Mouse (Mus musculus) midbrain, embryonic 12.5 days (tissue): ENCODE results near the gene Bloc1s4. TPM values are rescaled to one million over a fixed set of nuclear protein-coding genes. Genes with fewer than 3 reads are reported as not detected.
A peak's percentile ranks its signal among the peaks of the same experiment; 100 is the strongest.

Experiments used
- ATAC-seq: fragments of 200-750 bp; cut with Nextera tagmentation; 2 replicates; pipeline ENCODE4 v1.8.0; 2017; ENCODE audit warnings: low read depth, moderate TSS enrichment, moderate library complexity; ENCODE audit not compliant: low FRiP score
- H3K27ac ChIP-seq: fragments of 300-500 bp; sonication (generic); replicated peaks from 2 replicates; pipeline ENCODE4 v1.5.1; 2016; ENCODE audit warnings: mild to moderate bottlenecking
- H3K27me3 ChIP-seq: fragments of 300-500 bp; sonication (generic); 2 replicates; pipeline ENCODE4 v1.6.1; 2016; ENCODE audit warnings: mild to moderate bottlenecking
- H3K36me3 ChIP-seq: fragments of 300-500 bp; sonication (generic); 2 replicates; pipeline ENCODE4 v1.6.1; 2016
- H3K4me1 ChIP-seq: fragments of 300-500 bp; sonication (generic); 2 replicates; pipeline ENCODE4 v1.6.1; 2016
- H3K4me2 ChIP-seq: fragments of 300-500 bp; sonication (generic); replicated peaks from 2 replicates; pipeline ENCODE4 v1.6.1; 2016; ENCODE audit warnings: mild to moderate bottlenecking, moderate library complexity
- H3K4me3 ChIP-seq: fragments of 300-500 bp; sonication (generic); 2 replicates; pipeline ENCODE4 v1.5.1; 2016; ENCODE audit warnings: mild to moderate bottlenecking
- H3K9ac ChIP-seq: fragments of 300-500 bp; sonication (generic); replicated peaks from 2 replicates; pipeline ENCODE4 v1.6.1; 2016; ENCODE audit warnings: mild to moderate bottlenecking, moderate library complexity
- H3K9me3 ChIP-seq: fragments of 300-500 bp; sonication (generic); 2 replicates; pipeline ENCODE4 v1.6.1; 2016; ENCODE audit warnings: mild to moderate bottlenecking
- WGBS: fragments of 180-500 bp; shearing (Covaris S2); methylation state at CpG from one replicate; pipeline ENCODE4 v1.1.7; 2016; 5-methylcytosine and 5-hydroxymethylcytosine counted together
- polyA plus RNA-seq: library from polyadenylated mRNA; unstranded; fragments of >200 nt; fragmentation: Nextera tagmentation; extraction: Ambion mirVana; gene quantifications from 2 replicates; pipeline ENCODE4 v1.2.1, GENCODE M21; 2016

The Bloc1s4 gene
- polyA plus RNA-seq, 1 experiment from 2014 or later, result 29.1 TPM

- peak overlapping the region; percentile 20 for H3K4me3 ChIP-seq
- no peaks in the 10 kb centered on the region for H3K36me3 ChIP-seq
- H3K9ac ChIP-seq, result peak overlapping the region; percentile 46
- peak overlapping the region; percentile 49 for H3K4me2 ChIP-seq
- WGBS, result 7% methylated on average over 31 of the region's 31 CpGs
- no peak overlapping the region for H3K27ac ChIP-seq
- ATAC-seq, result peak; percentile 63; the same call in 1 of the 2 replicates
- peaks cover 17% of the 10 kb centered on the region for H3K4me1 ChIP-seq
- peaks cover 9% of the 10 kb centered on the region for H3K27me3 ChIP-seq
- no peaks in the 10 kb centered on the region for H3K9me3 ChIP-seq
Observed at GRCm38 (mm10) chr5:36712553-36713534, 35.6 kb downstream of the Bloc1s4 start.

- Histone ChIP-seq H3K27me3 (peaks cover 9% of the 10 kb centered on the region), H3K4me2 (no peak overlapping the region), H3K9ac (no peak overlapping the region), H3K4me1 (peaks cover 17% of the 10 kb centered on the region), H3K9me3 (no peaks in the 10 kb centered on the region), H3K36me3 (no peaks in the 10 kb centered on the region), H3K27ac (no peak overlapping the region), H3K4me3 (no peak overlapping the region)
- ATAC-seq, result no peak
- WGBS, result 56% methylated on average over 5 of the region's 5 CpGs
Observed at GRCm38 (mm10) chr5:36711863-36712262, 36.6 kb downstream of the Bloc1s4 start.

DNA sequence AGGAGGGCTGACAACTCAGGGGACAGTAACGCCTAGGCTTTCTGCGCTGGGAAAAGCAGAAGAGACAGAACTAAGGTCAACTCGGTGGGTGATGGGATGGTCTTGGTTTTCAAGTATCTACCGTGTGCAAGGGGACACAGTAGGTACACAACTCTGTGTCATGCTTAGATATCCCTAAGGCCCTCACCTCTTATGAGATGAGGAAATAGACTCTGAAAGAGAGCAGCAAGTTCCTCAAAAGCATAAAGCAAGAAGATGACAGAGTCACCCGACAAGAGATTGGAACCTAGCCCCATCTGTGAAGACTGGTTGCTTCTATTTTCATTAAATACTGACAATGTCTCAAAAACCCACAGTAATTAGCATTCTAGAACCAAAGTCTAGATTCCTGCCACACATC, 42.7 kb downstream of the Bloc1s4 start:
- Histone ChIP-seq H3K4me2 (no peak overlapping the region), H3K36me3 (no peaks in the 10 kb centered on the region), H3K27me3 (no peaks in the 10 kb centered on the region; the same call in 1 of the 2 replicates), H3K27ac (no peak overlapping the region), H3K4me1 (no peaks in the 10 kb centered on the region), H3K9me3 (no peaks in the 10 kb centered on the region), H3K4me3 (no peak overlapping the region), H3K9ac (no peak overlapping the region)
- ATAC-seq, result no peak
- 80% methylated on average over 5 of the region's 5 CpGs for WGBS

- Histone ChIP-seq H3K4me2 (no peak overlapping the region), H3K36me3 (no peaks in the 10 kb centered on the region), H3K27ac (no peak overlapping the region), H3K9me3 (no peaks in the 10 kb centered on the region), H3K9ac (no peak overlapping the region), H3K4me1 (no peaks in the 10 kb centered on the region), H3K27me3 (no peaks in the 10 kb centered on the region; the same call in 1 of the 2 replicates), H3K4me3 (no peak overlapping the region)
- 87% methylated on average over 5 of the region's 5 CpGs for WGBS
- no peak for ATAC-seq
Observed at GRCm38 (mm10) chr5:36705390-36705789, 43.1 kb downstream of the Bloc1s4 start.

DNA sequence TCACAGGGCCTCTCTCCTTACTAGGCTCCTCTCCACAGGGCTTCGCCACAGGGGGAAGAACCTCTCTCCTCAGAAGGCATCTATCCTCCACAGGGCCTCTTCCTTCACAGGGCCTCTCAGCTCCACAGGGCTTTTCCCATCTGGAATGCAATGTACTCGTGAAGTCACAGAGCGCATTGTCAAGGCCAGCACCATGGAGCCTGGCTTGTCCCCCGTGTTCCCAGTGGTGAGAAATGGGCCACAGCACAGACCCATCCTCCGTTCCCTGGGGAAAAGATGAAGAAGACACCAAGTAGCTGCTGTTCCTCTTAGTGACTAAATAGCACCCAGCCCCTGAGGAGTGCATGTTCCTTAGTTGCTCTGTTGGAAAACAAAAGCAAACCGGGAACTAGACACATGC, 43.8 kb downstream of the Bloc1s4 start:
- Histone ChIP-seq H3K4me1 (no peaks in the 10 kb centered on the region), H3K9ac (no peak overlapping the region), H3K4me3 (no peak overlapping the region), H3K27me3 (peaks cover 3% of the 10 kb centered on the region; the same call in 1 of the 2 replicates), H3K27ac (no peak overlapping the region), H3K9me3 (no peaks in the 10 kb centered on the region), H3K4me2 (no peak overlapping the region), H3K36me3 (no peaks in the 10 kb centered on the region)
- WGBS, result 82% methylated on average over 6 of the region's 6 CpGs
- no peak for ATAC-seq

- no peak overlapping the region for H3K9ac ChIP-seq
- 83% methylated on average over 6 of the region's 6 CpGs for WGBS
- H3K27me3 ChIP-seq, result 0 out of 2 replicates have a peak, but pooled peaks cover 5% of the 10 kb centered on the region
- H3K9me3 ChIP-seq, result no peaks in the 10 kb centered on the region
- H3K4me3 ChIP-seq, result no peak overlapping the region
- H3K36me3 ChIP-seq, result no peaks in the 10 kb centered on the region
- no peak overlapping the region for H3K4me2 ChIP-seq
- H3K27ac ChIP-seq, result no peak overlapping the region
- ATAC-seq, result no peak
- H3K4me1 ChIP-seq, result 0 out of 2 replicates have a peak, but pooled peaks cover 4% of the 10 kb centered on the region
Observed at GRCm38 (mm10) chr5:36700939-36701620, 47.4 kb downstream of the Bloc1s4 start.

GRCm38 (mm10) chr5:36698689-36699088, 49.8 kb downstream of the Bloc1s4 start:
- Histone ChIP-seq H3K27ac (no peak overlapping the region), H3K27me3 (0 out of 2 replicates have a peak, but pooled peaks cover 5% of the 10 kb centered on the region), H3K36me3 (no peaks in the 10 kb centered on the region), H3K4me1 (peaks cover 10% of the 10 kb centered on the region), H3K9ac (no peak overlapping the region), H3K4me2 (no peak overlapping the region), H3K9me3 (no peaks in the 10 kb centered on the region), H3K4me3 (no peak overlapping the region)
- ATAC-seq, result no peak
- 73% methylated on average over 5 of the region's 5 CpGs for WGBS

DNA sequence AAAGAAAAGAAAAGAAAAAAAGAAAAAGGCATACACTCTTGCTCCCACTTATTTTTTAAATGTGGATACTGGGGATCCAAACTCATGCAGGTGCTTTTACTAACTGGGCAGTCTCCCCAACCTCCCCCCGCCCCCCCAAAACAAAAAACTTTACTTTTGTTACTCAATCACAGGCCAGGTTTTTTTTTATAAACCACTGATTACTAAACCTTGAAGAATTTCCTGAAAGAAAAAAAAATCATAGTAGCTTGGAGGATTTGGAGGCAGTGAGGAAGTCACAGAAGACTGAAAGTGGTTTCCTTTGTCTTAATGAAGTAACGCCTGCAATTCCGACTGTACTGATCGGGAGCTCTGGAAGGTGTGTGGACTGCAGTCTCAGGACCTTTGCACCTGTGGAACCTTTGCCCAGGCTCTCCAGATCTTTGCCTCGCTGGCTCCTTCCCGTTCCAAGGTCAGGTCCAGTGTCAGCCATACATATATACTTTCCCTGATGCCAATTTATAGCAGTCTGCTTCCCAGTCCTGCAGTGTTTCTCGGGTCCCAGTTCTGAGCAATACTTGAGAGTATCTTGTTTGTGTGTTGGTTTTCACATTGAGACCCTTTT, 50.3 kb downstream of the Bloc1s4 start:
- Histone ChIP-seq H3K9ac (no peak overlapping the region), H3K4me2 (no peak overlapping the region), H3K9me3 (no peaks in the 10 kb centered on the region), H3K36me3 (no peaks in the 10 kb centered on the region), H3K27ac (no peak overlapping the region), H3K4me3 (no peak overlapping the region), H3K27me3 (0 out of 2 replicates have a peak, but pooled peaks cover 5% of the 10 kb centered on the region), H3K4me1 (peaks cover 15% of the 10 kb centered on the region)
- ATAC-seq, result no peak
- WGBS, result 80% methylated on average over 7 of the region's 7 CpGs

Other genes with a start within 250 kb of the Bloc1s4 start
- gene Tbc1d14, start 155.4 kb downstream of the Bloc1s4 start, polyA plus RNA-seq, result 52.5 and 52.7 TPM in 2 replicates
- gene D5Ertd579e, start 52.6 kb downstream of the Bloc1s4 start, polyA plus RNA-seq, result 44.6 and 50.3 TPM in 2 replicates
- gene Mrfap1, start 48.1 kb upstream of the Bloc1s4 start, polyA plus RNA-seq, result 455 and 483 TPM in 2 replicates
- 14.0 and 14.4 TPM in 2 replicates for gene Man2b2, start 82.0 kb upstream of the Bloc1s4 start, polyA plus RNA-seq
- gene Ppp2r2c, start 119.9 kb upstream of the Bloc1s4 start, polyA plus RNA-seq, result 3.2 and 3.3 TPM in 2 replicates
- gene Wfs1, start 240.6 kb upstream of the Bloc1s4 start, polyA plus RNA-seq, result 7.2 and 7.9 TPM in 2 replicates